Mouse (Mus musculus): ENCODE data around the gene Gm28043. TPM values are rescaled to one million over a fixed set of nuclear protein-coding genes. Genes with fewer than 3 reads are reported as not detected.
A peak's percentile ranks its signal among the peaks of the same experiment; 100 is the strongest.

Gm28043 gene
- polyA plus RNA-seq, 1 experiment from 2014 or later, result 0.99 TPM

- no peak for TF ChIP-seq EP300 (IDR thresholded peaks at IDR 0.05)
- TF ChIP-seq CTCF (IDR thresholded peaks at IDR 0.05), result no peak
- DNase-seq (ENCODE audit: low spot score) (no peak), ATAC-seq (no peak)
- no peaks in the 10 kb centered on the region for H3K27me3 ChIP-seq (replicated peaks; ENCODE audit: insufficient read depth, low read length)
- H3K4me1 ChIP-seq (ENCODE audit: insufficient read depth, low read depth, low read length), result no peaks in the 10 kb centered on the region
- no peak overlapping the region for H3K27ac ChIP-seq (ENCODE audit: low read length)
- H3K36me3 ChIP-seq (ENCODE audit: insufficient read depth, low read length), result peaks cover 31% of the 10 kb centered on the region
- no peak overlapping the region for H3K4me2 ChIP-seq (replicated peaks; ENCODE audit: low read depth, low read length)
- H3K9ac ChIP-seq (replicated peaks; ENCODE audit: low read depth), result no peak overlapping the region
- WGBS, result 85% methylated on average over 5 of the region's 5 CpGs
- no peaks in the 10 kb centered on the region for H3K9me3 ChIP-seq (ENCODE audit: low read length)
- no peak overlapping the region for H3K4me3 ChIP-seq (ENCODE audit: low read depth, low read length)
Observed at GRCm38 (mm10) chr17:29629620-29630019, 14.9 kb downstream of the Gm28043 start.

- DNase-seq (ENCODE audit: low spot score) (no peak), ATAC-seq (no peak)
- Histone ChIP-seq H3K4me2 (replicated peaks; ENCODE audit: low read depth, low read length) (no peak overlapping the region), H3K27ac (ENCODE audit: low read length) (no peak overlapping the region), H3K9ac (replicated peaks; ENCODE audit: low read depth) (no peak overlapping the region), H3K4me1 (ENCODE audit: insufficient read depth, low read depth, low read length) (no peaks in the 10 kb centered on the region), H3K36me3 (ENCODE audit: insufficient read depth, low read length) (peaks cover 39% of the 10 kb centered on the region), H3K27me3 (replicated peaks; ENCODE audit: insufficient read depth, low read length) (no peaks in the 10 kb centered on the region), H3K4me3 (ENCODE audit: low read depth, low read length) (no peak overlapping the region), H3K9me3 (ENCODE audit: low read length) (no peaks in the 10 kb centered on the region)
- TF ChIP-seq CTCF (IDR thresholded peaks at IDR 0.05) (no peak), EP300 (IDR thresholded peaks at IDR 0.05) (no peak)
- WGBS, result 97% methylated on average over 11 of the region's 11 CpGs
Observed at GRCm38 (mm10) chr17:29632312-29632711, 17.6 kb downstream of the Gm28043 start.

GRCm38 (mm10) chr17:29635492-29635891 is 20.8 kb downstream of the Gm28043 start:
- Histone ChIP-seq H3K36me3 (ENCODE audit: insufficient read depth, low read length) (peaks cover 36% of the 10 kb centered on the region), H3K9ac (replicated peaks; ENCODE audit: low read depth) (no peak overlapping the region), H3K4me1 (ENCODE audit: insufficient read depth, low read depth, low read length) (no peaks in the 10 kb centered on the region), H3K4me3 (ENCODE audit: low read depth, low read length) (no peak overlapping the region), H3K4me2 (replicated peaks; ENCODE audit: low read depth, low read length) (no peak overlapping the region), H3K9me3 (ENCODE audit: low read length) (no peaks in the 10 kb centered on the region), H3K27me3 (replicated peaks; ENCODE audit: insufficient read depth, low read length) (no peaks in the 10 kb centered on the region), H3K27ac (ENCODE audit: low read length) (no peak overlapping the region)
- no peak for ATAC-seq
- TF ChIP-seq EP300 (IDR thresholded peaks at IDR 0.05) (no peak), CTCF (IDR thresholded peaks at IDR 0.05) (no peak)
- no peak for DNase-seq (ENCODE audit: low spot score)
- WGBS, result 90% methylated on average over 8 of the region's 8 CpGs

- Histone ChIP-seq H3K27me3 (replicated peaks; ENCODE audit: insufficient read depth, low read length) (no peaks in the 10 kb centered on the region), H3K27ac (ENCODE audit: low read length) (no peak overlapping the region), H3K36me3 (ENCODE audit: insufficient read depth, low read length) (peaks cover 40% of the 10 kb centered on the region), H3K4me1 (ENCODE audit: insufficient read depth, low read depth, low read length) (no peaks in the 10 kb centered on the region), H3K4me2 (replicated peaks; ENCODE audit: low read depth, low read length) (no peak overlapping the region), H3K9ac (replicated peaks; ENCODE audit: low read depth) (no peak overlapping the region), H3K9me3 (ENCODE audit: low read length) (no peaks in the 10 kb centered on the region), H3K4me3 (ENCODE audit: low read depth, low read length) (no peak overlapping the region)
- peak; percentile 62 for DNase-seq (ENCODE audit: low spot score)
- 67% methylated on average over 5 of the region's 5 CpGs for WGBS
- ATAC-seq, result no peak
- peak; percentile 69 for TF ChIP-seq CTCF (IDR thresholded peaks at IDR 0.05)
- TF ChIP-seq EP300 (IDR thresholded peaks at IDR 0.05), result no peak
Observed at GRCm38 (mm10) chr17:29636118-29636517, 21.4 kb downstream of the Gm28043 start.

GRCm38 (mm10) chr17:29637377-29637776 is 22.7 kb downstream of the Gm28043 start:
- DNase-seq (ENCODE audit: low spot score) (no peak), ATAC-seq (no peak)
- Histone ChIP-seq H3K9ac (replicated peaks; ENCODE audit: low read depth) (no peak overlapping the region), H3K27me3 (replicated peaks; ENCODE audit: insufficient read depth, low read length) (no peaks in the 10 kb centered on the region), H3K9me3 (ENCODE audit: low read length) (no peaks in the 10 kb centered on the region), H3K4me1 (ENCODE audit: insufficient read depth, low read depth, low read length) (no peaks in the 10 kb centered on the region), H3K4me2 (replicated peaks; ENCODE audit: low read depth, low read length) (no peak overlapping the region), H3K4me3 (ENCODE audit: low read depth, low read length) (no peak overlapping the region), H3K36me3 (ENCODE audit: insufficient read depth, low read length) (peaks cover 42% of the 10 kb centered on the region), H3K27ac (ENCODE audit: low read length) (no peak overlapping the region)
- 79% methylated on average over 4 of the region's 4 CpGs for WGBS
- no peak for TF ChIP-seq EP300 (IDR thresholded peaks at IDR 0.05)
- TF ChIP-seq CTCF (IDR thresholded peaks at IDR 0.05), result no peak

- H3K4me3 ChIP-seq (ENCODE audit: low read depth, low read length), result no peak overlapping the region
- no peak for TF ChIP-seq EP300 (IDR thresholded peaks at IDR 0.05)
- no peak for TF ChIP-seq CTCF (IDR thresholded peaks at IDR 0.05)
- H3K36me3 ChIP-seq (ENCODE audit: insufficient read depth, low read length), result peaks cover 40% of the 10 kb centered on the region
- ATAC-seq (peak; percentile 54), DNase-seq (ENCODE audit: low spot score) (no peak)
- H3K4me1 ChIP-seq (ENCODE audit: insufficient read depth, low read depth, low read length), result no peaks in the 10 kb centered on the region
- H3K9ac ChIP-seq (replicated peaks; ENCODE audit: low read depth), result no peak overlapping the region
- H3K27ac ChIP-seq (ENCODE audit: low read length), result no peak overlapping the region
- no peaks in the 10 kb centered on the region for H3K27me3 ChIP-seq (replicated peaks; ENCODE audit: insufficient read depth, low read length)
- 67% methylated on average over 7 of the region's 8 CpGs for WGBS
- H3K9me3 ChIP-seq (ENCODE audit: low read length), result no peaks in the 10 kb centered on the region
- H3K4me2 ChIP-seq (replicated peaks; ENCODE audit: low read depth, low read length), result no peak overlapping the region
Observed at GRCm38 (mm10) chr17:29637895-29638294, 23.2 kb downstream of the Gm28043 start.

- Histone ChIP-seq H3K4me3 (ENCODE audit: low read depth, low read length) (no peak overlapping the region), H3K27me3 (replicated peaks; ENCODE audit: insufficient read depth, low read length) (no peaks in the 10 kb centered on the region), H3K36me3 (ENCODE audit: insufficient read depth, low read length) (peaks cover 20% of the 10 kb centered on the region), H3K9me3 (ENCODE audit: low read length) (no peaks in the 10 kb centered on the region), H3K9ac (replicated peaks; ENCODE audit: low read depth) (no peak overlapping the region), H3K27ac (ENCODE audit: low read length) (no peak overlapping the region), H3K4me1 (ENCODE audit: insufficient read depth, low read depth, low read length) (no peaks in the 10 kb centered on the region), H3K4me2 (replicated peaks; ENCODE audit: low read depth, low read length) (no peak overlapping the region)
- WGBS, result 98% methylated on average over 11 of the region's 11 CpGs
- TF ChIP-seq CTCF (IDR thresholded peaks at IDR 0.05) (no peak), EP300 (IDR thresholded peaks at IDR 0.05) (no peak)
- no peak for ATAC-seq
- DNase-seq (ENCODE audit: low spot score), result no peak
Observed at GRCm38 (mm10) chr17:29640971-29641370, 26.3 kb downstream of the Gm28043 start.

Measured in lung, postnatal 0 days (tissue).